Mouse (Mus musculus): Measurements from ENCODE around the gene 4921539E11Rik.

The 4921539E11Rik gene

GRCm38 (mm10) chr4:103222854-103223253 is 67.8 kb downstream of the 4921539E11Rik start:
- no peak for DNase-seq

- no peak for DNase-seq
Observed at GRCm38 (mm10) chr4:103221789-103222188, 68.9 kb downstream of the 4921539E11Rik start.

- DNase-seq = peak; percentile 31
Observed at GRCm38 (mm10) chr4:103219011-103219410, 71.7 kb downstream of the 4921539E11Rik start.

- no peak for DNase-seq
Observed at GRCm38 (mm10) chr4:103216046-103216445, 74.6 kb downstream of the 4921539E11Rik start.

GRCm38 (mm10) chr4:103214925-103215820 is 75.5 kb downstream of the 4921539E11Rik start, which contains the start of gene Slc35d1:
Gene Slc35d1 (minus strand): TSS chr4:103215164.
- DNase-seq = peak; percentile 90

- DNase-seq = peak; percentile 80
Observed at GRCm38 (mm10) chr4:103214498-103214924, 76.2 kb downstream of the 4921539E11Rik start.

- DNase-seq = peak; percentile 37
Observed at GRCm38 (mm10) chr4:103213859-103214497, 76.7 kb downstream of the 4921539E11Rik start.

GRCm38 (mm10) chr4:103208553-103208952 is 82.1 kb downstream of the 4921539E11Rik start:
- no peak for DNase-seq

- DNase-seq = no peak
Observed at GRCm38 (mm10) chr4:103203646-103204045, 87.0 kb downstream of the 4921539E11Rik start.

- DNase-seq = no peak
Observed at GRCm38 (mm10) chr4:103200046-103200445, 90.6 kb downstream of the 4921539E11Rik start.

GRCm38 (mm10) chr4:103199086-103199485 is 91.6 kb downstream of the 4921539E11Rik start:
- DNase-seq = no peak

GRCm38 (mm10) chr4:103197401-103197800 is 93.3 kb downstream of the 4921539E11Rik start:
- DNase-seq = no peak

- no peak for DNase-seq
Observed at GRCm38 (mm10) chr4:103192421-103192820, 98.2 kb downstream of the 4921539E11Rik start.

- DNase-seq = no peak
Observed at GRCm38 (mm10) chr4:103188786-103189640, 101.7 kb downstream of the 4921539E11Rik start.
